Mouse (Mus musculus): ENCODE results near the gene Gm11273. TPM values are rescaled to one million over a fixed set of nuclear protein-coding genes. Genes with fewer than 3 reads are reported as not detected.
"Not testable (repeated sequence)": the region's sequence is repeated elsewhere in the genome, so short reads cannot be mapped to it uniquely, and the experiment has no call there.

Gene Gm11273
- polyA plus RNA-seq (2015; fragmentation: Nextera tagmentation; extraction: Ambion mirVana) = 10.9 and 12.1 TPM in 2 replicates

GRCm38 (mm10) chr13:21501182-21501581, at the start of gene Gm11273:
Gene Gm11273 (minus strand): TSS chr13:21501418.
- not testable (repeated sequence) for H3K4me3 ChIP-seq (ENCODE audit: low read length); H3K27me3 ChIP-seq (replicated peaks; ENCODE audit: control insufficient read depth, insufficient read depth, low read length); H3K36me3 ChIP-seq (ENCODE audit: control insufficient read depth, insufficient read depth, low read length); H3K4me1 ChIP-seq (ENCODE audit: control insufficient read depth, insufficient read depth, low read length); H3K27ac ChIP-seq (ENCODE audit: low read length); H3K9ac ChIP-seq (ENCODE audit: low read depth, low read length); ATAC-seq; H3K9me3 ChIP-seq (ENCODE audit: control insufficient read depth, low read length); H3K4me2 ChIP-seq (ENCODE audit: low read depth, low read length)
- WGBS = 92% methylated on average over 17 of the region's 17 CpGs

DNA sequence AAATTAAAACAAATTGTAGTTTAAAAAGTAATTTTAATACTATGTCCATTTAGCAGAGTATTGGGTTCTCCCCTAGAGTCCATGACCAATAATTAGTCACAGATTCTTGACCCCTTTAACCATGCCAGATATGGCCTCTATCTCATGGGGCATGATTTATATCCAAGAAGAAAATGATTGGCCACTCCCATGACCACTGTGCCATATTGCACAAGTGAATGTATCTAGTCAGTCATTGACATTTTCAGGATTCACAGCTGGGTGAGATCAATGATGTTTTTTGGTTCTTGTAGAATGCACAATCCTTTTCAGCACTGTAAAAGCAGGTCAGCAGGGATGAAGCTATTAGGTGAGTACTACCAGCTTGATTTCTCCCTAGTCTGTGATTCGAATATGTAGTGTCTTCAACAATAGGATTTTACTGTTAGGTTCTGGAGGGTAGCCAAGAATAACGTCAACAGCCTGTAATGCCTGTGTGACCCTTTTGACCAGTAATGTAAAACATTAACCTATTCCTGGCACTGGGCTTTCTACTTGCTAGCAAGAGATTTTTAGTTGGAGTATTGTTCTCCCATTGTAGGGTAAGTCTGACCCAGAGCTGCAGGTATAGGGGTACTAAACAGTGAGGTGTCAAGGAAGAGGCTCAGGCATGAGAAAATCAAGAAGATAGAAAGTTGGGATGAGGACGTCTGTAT, 49.3 kb upstream of the Gm11273 start:
- H3K36me3 ChIP-seq (ENCODE audit: control insufficient read depth, insufficient read depth, low read length) = no peaks in the 10 kb centered on the region
- H3K4me2 ChIP-seq (ENCODE audit: low read depth, low read length) = no peak overlapping the region
- no peaks in the 10 kb centered on the region for H3K9me3 ChIP-seq (ENCODE audit: control insufficient read depth, low read length)
- no peak overlapping the region for H3K9ac ChIP-seq (ENCODE audit: low read depth, low read length)
- no peak overlapping the region for H3K27ac ChIP-seq (ENCODE audit: low read length)
- WGBS = 42% methylated on average over 3 of the region's 3 CpGs
- H3K4me1 ChIP-seq (ENCODE audit: control insufficient read depth, insufficient read depth, low read length) = no peaks in the 10 kb centered on the region
- no peak overlapping the region for H3K4me3 ChIP-seq (ENCODE audit: low read length)
- no peaks in the 10 kb centered on the region for H3K27me3 ChIP-seq (replicated peaks; ENCODE audit: control insufficient read depth, insufficient read depth, low read length)
- ATAC-seq = no peak

DNA sequence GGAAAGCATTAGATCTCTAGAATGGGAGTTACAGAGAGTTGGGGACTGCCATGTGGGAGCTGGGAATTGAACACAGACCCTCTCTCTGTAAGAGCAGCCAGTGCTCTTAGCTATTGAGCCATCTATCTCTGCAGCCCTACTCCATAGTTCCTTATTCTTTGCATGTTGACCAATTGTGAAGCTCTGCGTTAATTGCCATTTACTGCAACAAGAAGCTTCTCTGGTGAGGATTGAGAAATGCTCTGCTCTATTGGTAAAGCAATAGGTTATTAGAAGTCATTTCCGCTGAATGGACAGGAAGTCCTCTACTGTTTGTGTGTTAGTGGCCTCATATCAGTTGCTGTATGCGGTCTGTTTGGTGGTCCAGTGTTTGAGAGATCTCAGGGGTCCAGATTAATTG, 48.3 kb upstream of the Gm11273 start:
- WGBS = 87% methylated on average over 3 of the region's 3 CpGs
- Histone ChIP-seq H3K9me3 (ENCODE audit: control insufficient read depth, low read length) (no peaks in the 10 kb centered on the region), H3K4me3 (ENCODE audit: low read length) (no peak overlapping the region), H3K27ac (ENCODE audit: low read length) (no peak overlapping the region), H3K36me3 (ENCODE audit: control insufficient read depth, insufficient read depth, low read length) (no peaks in the 10 kb centered on the region), H3K4me2 (ENCODE audit: low read depth, low read length) (no peak overlapping the region), H3K27me3 (replicated peaks; ENCODE audit: control insufficient read depth, insufficient read depth, low read length) (no peaks in the 10 kb centered on the region), H3K9ac (ENCODE audit: low read depth, low read length) (no peak overlapping the region), H3K4me1 (ENCODE audit: control insufficient read depth, insufficient read depth, low read length) (no peaks in the 10 kb centered on the region)
- ATAC-seq = no peak

- H3K9me3 ChIP-seq (ENCODE audit: control insufficient read depth, low read length) = no peaks in the 10 kb centered on the region
- H3K27me3 ChIP-seq (replicated peaks; ENCODE audit: control insufficient read depth, insufficient read depth, low read length) = no peaks in the 10 kb centered on the region
- ATAC-seq = no peak
- no peak within 1 kb of the TSS for H3K4me2 ChIP-seq (ENCODE audit: low read depth, low read length)
- H3K36me3 ChIP-seq (ENCODE audit: control insufficient read depth, insufficient read depth, low read length) = no peaks in the 10 kb centered on the region
- H3K9ac ChIP-seq (ENCODE audit: low read depth, low read length) = no peak within 1 kb of the TSS
- 77% methylated on average over 1 of the region's 1 CpGs for WGBS
- no peak within 1 kb of the TSS for H3K4me3 ChIP-seq (ENCODE audit: low read length)
- no peaks in the 10 kb centered on the region for H3K4me1 ChIP-seq (ENCODE audit: control insufficient read depth, insufficient read depth, low read length)
- H3K27ac ChIP-seq (ENCODE audit: low read length) = no peak within 1 kb of the TSS
Observed at GRCm38 (mm10) chr13:21542708-21543107, 41.5 kb upstream of the Gm11273 start, which contains the start of gene Olfr1366. Gene Olfr1366 (minus strand): TSS chr13:21542808.

DNA sequence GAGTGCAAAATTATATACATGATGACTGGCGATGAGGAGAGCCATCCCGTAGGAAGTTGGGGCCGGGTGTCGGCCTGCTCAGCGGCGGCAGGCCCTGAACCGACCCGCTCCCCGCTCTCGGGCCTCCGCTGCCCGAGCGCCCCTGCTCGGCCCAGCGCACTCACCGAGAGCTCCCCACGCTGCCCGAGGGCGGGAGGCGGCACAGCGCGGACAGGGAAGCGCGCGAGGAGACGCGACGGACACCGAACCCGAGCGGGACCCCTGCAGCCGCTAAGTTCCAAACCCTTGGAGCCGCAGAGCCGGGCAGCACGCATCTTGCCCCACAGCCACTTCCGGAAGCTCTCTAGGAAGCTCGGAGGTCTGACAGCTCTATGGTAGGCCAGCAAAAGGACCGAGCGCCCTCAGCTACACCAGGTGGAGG, 29.6 kb upstream of the Gm11273 start, which contains the start of gene Zkscan8:
Zkscan8 (minus strand) TSS at position 340 of the 421 bp plus-strand sequence.
- H3K4me3 ChIP-seq (ENCODE audit: low read length) = peak within 1 kb of the TSS; percentile 86
- no peaks in the 10 kb centered on the region for H3K4me1 ChIP-seq (ENCODE audit: control insufficient read depth, insufficient read depth, low read length)
- ATAC-seq = peak; percentile 100
- peaks cover 5% of the 10 kb centered on the region; the same call in 1 of the 2 replicates for H3K36me3 ChIP-seq (ENCODE audit: control insufficient read depth, insufficient read depth, low read length)
- peak within 1 kb of the TSS; percentile 92 for H3K27ac ChIP-seq (ENCODE audit: low read length)
- H3K9me3 ChIP-seq (ENCODE audit: control insufficient read depth, low read length) = no peaks in the 10 kb centered on the region
- H3K4me2 ChIP-seq (ENCODE audit: low read depth, low read length) = peak within 1 kb of the TSS; percentile 71
- WGBS = under 1% methylated on average over 39 of the region's 39 CpGs
- H3K27me3 ChIP-seq (replicated peaks; ENCODE audit: control insufficient read depth, insufficient read depth, low read length) = no peaks in the 10 kb centered on the region
- H3K9ac ChIP-seq (ENCODE audit: low read depth, low read length) = peak within 1 kb of the TSS; percentile 97

GRCm38 (mm10) chr13:21530136-21530535, 28.9 kb upstream of the Gm11273 start:
- H3K4me3 ChIP-seq (ENCODE audit: low read length) = peak overlapping the region; percentile 33
- no peaks in the 10 kb centered on the region for H3K9me3 ChIP-seq (ENCODE audit: control insufficient read depth, low read length)
- ATAC-seq = no peak
- no peaks in the 10 kb centered on the region for H3K4me1 ChIP-seq (ENCODE audit: control insufficient read depth, insufficient read depth, low read length)
- WGBS = 41% methylated on average over 7 of the region's 7 CpGs
- no peaks in the 10 kb centered on the region for H3K27me3 ChIP-seq (replicated peaks; ENCODE audit: control insufficient read depth, insufficient read depth, low read length)
- H3K9ac ChIP-seq (ENCODE audit: low read depth, low read length) = peak overlapping the region; percentile 45; the same call in 1 of the 2 replicates
- peak overlapping the region; percentile 58 for H3K4me2 ChIP-seq (ENCODE audit: low read depth, low read length)
- H3K27ac ChIP-seq (ENCODE audit: low read length) = no peak overlapping the region
- H3K36me3 ChIP-seq (ENCODE audit: control insufficient read depth, insufficient read depth, low read length) = peaks cover 8% of the 10 kb centered on the region

DNA sequence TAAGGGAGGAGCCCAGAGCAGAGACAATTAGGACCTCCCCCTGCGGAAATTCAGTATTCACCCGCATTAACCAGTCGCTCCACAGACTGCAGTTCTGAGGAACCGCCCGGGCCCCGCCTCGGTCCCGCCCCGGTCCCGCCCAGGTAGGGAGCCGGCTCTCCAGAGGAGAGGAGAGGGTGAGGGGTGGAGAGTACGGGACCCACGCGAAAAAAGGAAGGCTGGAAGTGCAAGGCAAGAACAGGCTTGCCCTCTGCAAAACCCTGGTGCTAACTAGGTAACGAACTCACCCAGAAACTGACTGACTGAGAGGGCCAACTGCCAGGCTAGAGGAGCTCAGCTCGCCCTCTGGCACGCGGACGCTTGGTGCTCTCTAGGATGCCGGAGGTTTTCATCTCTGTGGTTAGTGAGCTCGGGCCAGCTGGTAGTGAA, 5.0 kb upstream of the Gm11273 start:
- WGBS = under 1% methylated on average over 21 of the region's 21 CpGs
- no peaks in the 10 kb centered on the region for H3K36me3 ChIP-seq (ENCODE audit: control insufficient read depth, insufficient read depth, low read length)
- H3K27ac ChIP-seq (ENCODE audit: low read length) = peak overlapping the region; percentile 70
- H3K9me3 ChIP-seq (ENCODE audit: control insufficient read depth, low read length) = no peaks in the 10 kb centered on the region
- peak overlapping the region; percentile 63 for H3K4me2 ChIP-seq (ENCODE audit: low read depth, low read length)
- H3K4me3 ChIP-seq (ENCODE audit: low read length) = peak overlapping the region; percentile 80
- H3K9ac ChIP-seq (ENCODE audit: low read depth, low read length) = peak overlapping the region; percentile 82
- no peaks in the 10 kb centered on the region for H3K27me3 ChIP-seq (replicated peaks; ENCODE audit: control insufficient read depth, insufficient read depth, low read length)
- peak; percentile 100 for ATAC-seq
- H3K4me1 ChIP-seq (ENCODE audit: control insufficient read depth, insufficient read depth, low read length) = no peaks in the 10 kb centered on the region

GRCm38 (mm10) chr13:21502296-21502695, 1.1 kb upstream of the Gm11273 start:
- 91% methylated on average over 5 of the region's 5 CpGs for WGBS
- no peak overlapping the region for H3K4me3 ChIP-seq (ENCODE audit: low read length)
- H3K36me3 ChIP-seq (ENCODE audit: control insufficient read depth, insufficient read depth, low read length) = no peaks in the 10 kb centered on the region
- H3K27ac ChIP-seq (ENCODE audit: low read length) = no peak overlapping the region
- no peaks in the 10 kb centered on the region for H3K4me1 ChIP-seq (ENCODE audit: control insufficient read depth, insufficient read depth, low read length)
- H3K9me3 ChIP-seq (ENCODE audit: control insufficient read depth, low read length) = no peaks in the 10 kb centered on the region
- H3K27me3 ChIP-seq (replicated peaks; ENCODE audit: control insufficient read depth, insufficient read depth, low read length) = no peaks in the 10 kb centered on the region
- H3K4me2 ChIP-seq (ENCODE audit: low read depth, low read length) = no peak overlapping the region
- ATAC-seq = no peak
- H3K9ac ChIP-seq (ENCODE audit: low read depth, low read length) = no peak overlapping the region

DNA sequence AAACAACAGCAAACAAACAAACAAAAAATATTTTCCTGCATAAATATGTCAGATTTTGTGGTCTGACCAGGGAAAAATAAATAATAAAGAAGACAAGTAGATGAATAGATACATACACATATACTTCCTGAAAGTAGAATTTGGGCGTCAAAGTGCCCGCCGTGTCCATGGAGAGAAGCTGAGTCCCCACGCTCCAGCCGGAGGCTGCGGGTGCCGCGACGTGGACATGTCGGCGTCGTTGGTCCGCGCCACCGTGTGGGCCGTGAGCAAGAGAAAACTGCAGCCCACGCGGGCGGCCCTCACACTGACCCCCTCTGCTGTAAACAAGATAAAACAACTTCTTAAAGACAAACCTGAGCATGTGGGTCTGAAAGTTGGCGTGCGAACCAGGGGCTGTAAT, 6.1 kb downstream of the Gm11273 start, which contains the start of gene AK157302:
AK157302 (plus strand) TSS at position 144 of the 400 bp plus-strand sequence.
- Histone ChIP-seq H3K4me2 (ENCODE audit: low read depth, low read length) (no peak within 1 kb of the TSS), H3K9me3 (ENCODE audit: control insufficient read depth, low read length) (no peaks in the 10 kb centered on the region), H3K27ac (ENCODE audit: low read length) (no peak within 1 kb of the TSS), H3K27me3 (replicated peaks; ENCODE audit: control insufficient read depth, insufficient read depth, low read length) (no peaks in the 10 kb centered on the region), H3K4me1 (ENCODE audit: control insufficient read depth, insufficient read depth, low read length) (no peaks in the 10 kb centered on the region), H3K36me3 (ENCODE audit: control insufficient read depth, insufficient read depth, low read length) (no peaks in the 10 kb centered on the region), H3K9ac (ENCODE audit: low read depth, low read length) (no peak within 1 kb of the TSS), H3K4me3 (ENCODE audit: low read length) (no peak within 1 kb of the TSS)
- no peak for ATAC-seq
- 91% methylated on average over 21 of the region's 21 CpGs for WGBS
